Mouse (Mus musculus) myocyte (in vitro differentiated cells): Measurements from ENCODE around the gene Mthfd2l.

Experiments used
- CEBPB ChIP-seq: IDR thresholded peaks from 2 replicates; pipeline ENCODE4 v1.6.1; 2011; ENCODE audit warnings: mild to moderate bottlenecking, moderate library complexity; ENCODE audit not compliant: poor library complexity, insufficient read depth, severe bottlenecking
- E2F4 ChIP-seq: IDR thresholded peaks from one replicate; pipeline ENCODE4 v1.6.1; 2011; ENCODE audit warnings: mild to moderate bottlenecking, control low read depth, moderate library complexity; ENCODE audit not compliant: insufficient read depth
- MAX ChIP-seq: IDR thresholded peaks from one replicate; pipeline ENCODE4 v1.6.1; 2011; ENCODE audit warnings: low read depth, mild to moderate bottlenecking, control low read depth
- MYOD1 ChIP-seq, 3 experiments: IDR thresholded peaks; one replicate each; pipeline ENCODE4 v1.6.1; 2011; ENCODE audit warnings: control low read depth in 2 of 3, low read depth in 2 of 3, mild to moderate bottlenecking in 2 of 3, moderate library complexity in 1 of 3; ENCODE audit not compliant: insufficient read length in 2 of 3, control insufficient read depth in 1 of 3
- MYOG ChIP-seq, 3 experiments: IDR thresholded peaks; one replicate each; pipeline ENCODE4 v1.6.1; 2011; ENCODE audit warnings: control low read depth in 2 of 3, low read depth in 2 of 3, mild to moderate bottlenecking in 2 of 3; ENCODE audit not compliant: insufficient read length in 2 of 3, control insufficient read depth in 1 of 3, insufficient read depth in 1 of 3
- POLR2A ChIP-seq: IDR thresholded peaks from one replicate; pipeline ENCODE4 v1.6.1; 2011; ENCODE audit warnings: low read depth, mild to moderate bottlenecking, control low read depth, moderate library complexity; ENCODE audit not compliant: insufficient read length
- POLR2AphosphoS2 ChIP-seq: IDR thresholded peaks from one replicate; pipeline ENCODE4 v1.6.1; 2011; ENCODE audit warnings: low read depth, control low read depth; ENCODE audit not compliant: insufficient read length
- REST ChIP-seq: IDR thresholded peaks from one replicate; pipeline ENCODE4 v1.6.1; 2011; ENCODE audit warnings: mild to moderate bottlenecking, control low read depth, moderate library complexity; ENCODE audit not compliant: insufficient read depth, insufficient read length
- TCF12 ChIP-seq: IDR thresholded peaks from one replicate; pipeline ENCODE4 v1.6.1; 2011; ENCODE audit warnings: mild to moderate bottlenecking, control low read depth; ENCODE audit not compliant: poor library complexity, insufficient read depth, severe bottlenecking
- TCF3 ChIP-seq: IDR thresholded peaks from one replicate; pipeline ENCODE4 v1.6.1; 2011; ENCODE audit warnings: low read depth, control low read depth; ENCODE audit not compliant: insufficient read length
- USF1 ChIP-seq: IDR thresholded peaks from one replicate; pipeline ENCODE4 v1.6.1; 2011; ENCODE audit warnings: low read depth, mild to moderate bottlenecking, control low read depth, moderate library complexity

DNA sequence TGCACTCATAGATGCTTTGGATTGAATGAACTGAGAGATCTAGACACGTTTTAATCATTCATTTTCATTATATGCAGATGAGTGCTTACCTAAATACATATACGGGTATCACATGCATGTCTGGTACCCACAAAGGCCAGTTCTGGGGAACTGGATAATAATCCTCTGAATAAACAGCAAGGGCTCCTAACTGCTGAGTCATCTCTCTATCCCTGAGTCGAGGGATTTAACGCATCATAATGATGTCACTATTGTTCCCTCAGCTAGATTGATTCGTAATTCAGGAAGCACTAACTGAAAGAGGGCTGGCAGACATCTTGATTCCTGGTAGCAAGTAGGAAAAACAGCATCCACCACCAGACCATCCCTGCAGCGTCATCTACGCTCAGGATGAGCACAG is 30.2 kb upstream of the Mthfd2l start:
- no peak for TF ChIP-seq POLR2A
- no peak for TF ChIP-seq E2F4
- TF ChIP-seq MYOG (IDR thresholded peaks at IDR 0.05; ENCODE audit: control insufficient read depth in 1 of 3, insufficient read depth in 1 of 3, insufficient read length in 2 of 3, low read depth in 2 of 3): no peak
- TF ChIP-seq REST: no peak
- TF ChIP-seq MYOD1 (IDR thresholded peaks at IDR 0.05; ENCODE audit: control insufficient read depth in 1 of 3, insufficient read length in 2 of 3, low read depth in 2 of 3): no peak
- TF ChIP-seq USF1: no peak
- TF ChIP-seq POLR2AphosphoS2: no peak
- TF ChIP-seq MAX: no peak
- TF ChIP-seq TCF3: no peak
- TF ChIP-seq CEBPB: no peak
- no peak for TF ChIP-seq TCF12
